Mouse (Mus musculus) CH12.LX (cell line): ENCODE measurements around the gene Cacybp.

Source experiments
- BHLHE40 ChIP-seq: IDR thresholded peaks from 2 replicates; pipeline ENCODE4 v1.6.1; 2011; ENCODE audit warnings: mild to moderate bottlenecking, low read depth, low read length, improper control_type of control experiment
- CTCF ChIP-seq, 2 experiments: IDR thresholded peaks in 1 of 2; conservative IDR thresholded peaks in 1 of 2; 2 replicates each; pipeline ENCODE4 v1.5.1; 2011 to 2012; ENCODE audit warnings: low read depth in 2 of 2, low read length in 2 of 2, improper control_type of control experiment in 1 of 2, inconsistent platforms in 1 of 2, mild to moderate bottlenecking in 1 of 2, moderate library complexity in 1 of 2
- EP300 ChIP-seq: IDR thresholded peaks from 2 replicates; pipeline ENCODE4 v1.6.1; 2011; ENCODE audit warnings: low read length, improper control_type of control experiment
- KAT2A ChIP-seq: IDR thresholded peaks from 2 replicates; pipeline ENCODE4 v1.6.1; 2012; ENCODE audit warnings: low read length, improper control_type of control experiment, inconsistent platforms; ENCODE audit not compliant: insufficient replicate concordance
- POLR2A ChIP-seq: IDR thresholded peaks from 2 replicates; pipeline ENCODE4 v1.6.1; 2011; ENCODE audit warnings: low read depth, mild to moderate bottlenecking, improper control_type of control experiment, low read length
- POLR2AphosphoS2 ChIP-seq: IDR thresholded peaks from 2 replicates; pipeline ENCODE4 v1.6.1; 2011; ENCODE audit warnings: low read depth, low read length, improper control_type of control experiment
- RAD21 ChIP-seq: IDR thresholded peaks from 2 replicates; pipeline ENCODE4 v1.6.1; 2011; ENCODE audit warnings: low read depth, mild to moderate bottlenecking, low read length, improper control_type of control experiment, moderate library complexity
- SMC3 ChIP-seq: IDR thresholded peaks from 2 replicates; pipeline ENCODE4 v1.6.1; 2011; ENCODE audit warnings: low read depth, low read length, improper control_type of control experiment

DNA sequence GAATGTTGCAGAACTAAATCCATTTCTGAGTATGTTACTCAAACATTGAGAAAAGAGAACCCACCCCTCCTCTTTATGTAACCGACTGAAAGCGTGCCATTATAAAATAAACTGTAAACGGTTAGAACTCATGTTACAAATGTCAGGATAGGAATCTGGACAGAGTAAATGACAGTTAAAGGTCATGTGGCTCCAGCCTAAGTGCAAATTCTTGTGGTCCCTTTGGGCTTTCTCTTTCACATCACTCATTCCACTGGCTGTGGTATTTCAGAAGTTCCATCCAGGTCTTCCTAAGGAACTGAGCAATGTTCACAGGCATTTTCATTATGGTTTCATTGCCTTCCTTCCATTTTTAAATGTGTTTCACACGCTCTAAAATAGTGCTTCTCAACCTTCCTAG lies 49.7 kb upstream of the Cacybp start:
- no peak for TF ChIP-seq CTCF (conservative IDR thresholded peaks at IDR 0.05 in 1 of 2, IDR thresholded peaks at IDR 0.05 in 1 of 2; ENCODE audit: low read depth in 2 of 2, low read length in 2 of 2)
- no peak for TF ChIP-seq KAT2A
- no peak for TF ChIP-seq EP300
- no peak for TF ChIP-seq SMC3
- no peak for TF ChIP-seq BHLHE40
- no peak for TF ChIP-seq RAD21
- TF ChIP-seq POLR2A, result no peak
- no peak for TF ChIP-seq POLR2AphosphoS2
